Mouse (Mus musculus): ENCODE measurements around the gene Gm11146.

Gene Gm11146

DNA sequence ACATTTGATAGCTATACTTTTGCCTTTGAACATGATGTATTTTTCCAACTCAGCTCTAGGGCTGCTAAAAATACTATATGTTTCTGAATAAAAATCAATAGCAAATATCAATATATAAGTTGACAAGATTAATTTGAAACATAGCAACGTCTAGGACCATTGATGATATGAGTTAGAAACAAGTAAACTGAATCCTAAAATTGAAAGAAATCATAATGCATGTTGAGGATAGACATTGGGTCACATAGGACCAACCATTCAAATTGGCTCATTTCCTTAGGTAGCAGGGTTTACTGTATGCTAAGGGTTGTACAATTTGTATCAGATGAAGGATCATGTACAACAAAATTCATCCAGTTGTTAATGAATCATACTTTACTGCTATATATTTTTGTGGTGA lies at the start of gene Gm11146:
Gene Gm11146 (minus strand): TSS at position 101 of the 400 bp plus-strand sequence.
- DNase-seq = no peak

- no peak for DNase-seq
These were observed 48.7 kb upstream of the Gm11146 start for GRCm38 (mm10) chr16:77650596-77650995.

GRCm38 (mm10) chr16:77649006-77649405 lies 47.1 kb upstream of the Gm11146 start:
- no peak for DNase-seq

- no peak for DNase-seq
These were observed 46.3 kb upstream of the Gm11146 start for GRCm38 (mm10) chr16:77648181-77648580.

DNA sequence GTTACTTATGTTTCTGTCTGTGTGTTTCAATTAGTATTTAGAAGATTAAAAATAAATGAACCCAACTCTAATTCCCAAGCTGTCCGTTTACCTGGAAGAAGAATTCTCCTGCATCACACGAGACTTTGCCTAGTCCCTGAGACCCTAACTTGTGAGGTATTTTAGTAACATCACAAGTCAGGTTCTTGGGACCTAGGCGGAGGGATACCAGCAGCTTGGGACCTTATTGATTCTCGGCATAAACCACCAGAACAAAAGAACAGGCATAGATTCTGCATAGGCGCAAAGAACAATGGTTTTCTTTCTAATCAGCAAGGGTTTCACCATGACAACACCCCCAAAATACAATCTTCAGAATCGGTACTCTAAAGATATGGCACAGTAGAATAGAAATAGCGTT lies 44.3 kb upstream of the Gm11146 start:
- no peak for DNase-seq

- no peak for DNase-seq
These were observed 43.1 kb upstream of the Gm11146 start for GRCm38 (mm10) chr16:77644976-77645375.

DNA sequence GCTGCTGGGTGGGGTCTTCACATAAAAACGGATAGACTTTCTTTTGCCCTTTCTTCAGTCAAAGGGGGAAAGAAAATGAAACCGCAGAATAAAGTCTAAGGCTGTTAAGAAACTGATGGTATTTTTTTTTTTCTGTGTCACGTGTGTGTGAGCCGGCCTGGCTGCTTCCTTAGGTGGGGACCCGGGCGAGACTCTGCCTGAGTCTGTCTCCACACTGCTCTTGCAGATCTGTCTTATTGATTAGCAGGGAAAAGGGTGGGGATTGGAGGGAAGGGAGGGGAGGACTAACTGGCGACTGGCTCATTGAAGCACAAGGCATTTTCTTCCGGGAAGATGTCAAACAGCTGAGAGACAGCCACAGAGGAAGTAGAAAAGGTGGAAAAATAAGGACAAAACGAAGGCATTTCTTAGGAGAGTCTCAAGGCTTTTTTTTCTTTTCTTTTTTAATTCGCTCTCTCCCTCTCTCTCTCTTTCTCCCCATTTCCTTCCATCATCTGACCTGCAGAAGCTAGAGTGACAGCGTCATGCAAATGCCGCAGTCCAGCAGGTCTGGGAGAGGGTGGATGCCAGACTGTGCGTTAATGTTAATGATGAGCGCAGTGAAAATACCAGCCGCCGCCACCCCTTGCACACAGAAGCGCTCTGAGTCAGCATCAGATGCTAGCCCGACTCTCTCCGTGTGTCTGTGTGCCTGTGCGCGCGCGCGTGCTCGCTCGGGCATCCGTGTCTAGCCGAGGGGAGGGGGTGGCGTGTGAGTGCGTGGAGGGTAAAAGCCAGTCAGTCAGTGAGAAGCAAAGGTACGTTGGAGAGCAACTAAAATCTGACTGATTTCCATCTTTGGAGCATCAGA lies 42.2 kb upstream of the Gm11146 start:
- DNase-seq = peak; percentile 92

- DNase-seq = peak; percentile 78
These were observed 41.4 kb upstream of the Gm11146 start for GRCm38 (mm10) chr16:77643036-77643870.

- no peak for DNase-seq
These were observed 34.6 kb upstream of the Gm11146 start for GRCm38 (mm10) chr16:77636497-77636896.

GRCm38 (mm10) chr16:77632315-77632881 lies 30.5 kb upstream of the Gm11146 start:
- no peak for DNase-seq

DNA sequence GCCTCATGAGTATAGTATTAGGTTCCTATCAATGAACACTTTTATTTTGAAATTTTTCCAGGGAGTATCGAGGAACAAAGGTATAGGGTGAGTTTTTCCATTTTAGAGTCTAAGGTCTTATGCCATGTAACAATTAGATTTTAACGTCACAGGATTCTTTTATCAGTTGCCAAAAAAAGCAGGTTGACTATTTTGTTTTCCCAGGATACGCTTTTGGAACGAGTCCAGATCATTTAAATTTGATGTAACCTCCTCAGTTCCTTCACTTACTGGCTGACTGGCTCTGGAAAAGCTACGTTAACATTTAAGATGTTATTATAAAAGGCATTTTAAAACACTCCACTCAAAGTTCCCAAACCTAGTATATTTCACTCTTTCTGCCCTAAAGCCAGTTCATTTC lies 20.8 kb upstream of the Gm11146 start:
- DNase-seq = no peak

DNA sequence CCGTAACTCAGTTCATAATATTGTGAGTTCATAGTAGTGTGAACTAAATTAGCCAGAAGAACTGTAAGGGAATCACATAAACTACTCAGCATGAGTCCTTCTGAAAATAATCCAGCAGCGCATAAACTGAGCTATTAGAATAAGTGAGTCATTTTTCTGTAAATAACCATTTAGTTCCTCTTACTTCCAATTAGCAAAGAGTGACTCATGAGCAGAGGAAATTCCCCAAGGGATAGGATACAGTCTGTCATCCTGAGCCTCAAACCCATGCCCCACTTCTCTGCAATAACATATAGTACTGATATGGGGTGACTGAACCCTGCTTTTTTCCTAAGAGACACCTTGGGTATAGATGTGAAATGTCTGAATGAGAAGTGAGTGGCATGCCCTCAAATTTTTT lies 687 bp upstream of the Gm11146 start:
- no peak for DNase-seq

GRCm38 (mm10) chr16:77598787-77599186 lies 3.1 kb downstream of the Gm11146 start:
- no peak for DNase-seq

DNA sequence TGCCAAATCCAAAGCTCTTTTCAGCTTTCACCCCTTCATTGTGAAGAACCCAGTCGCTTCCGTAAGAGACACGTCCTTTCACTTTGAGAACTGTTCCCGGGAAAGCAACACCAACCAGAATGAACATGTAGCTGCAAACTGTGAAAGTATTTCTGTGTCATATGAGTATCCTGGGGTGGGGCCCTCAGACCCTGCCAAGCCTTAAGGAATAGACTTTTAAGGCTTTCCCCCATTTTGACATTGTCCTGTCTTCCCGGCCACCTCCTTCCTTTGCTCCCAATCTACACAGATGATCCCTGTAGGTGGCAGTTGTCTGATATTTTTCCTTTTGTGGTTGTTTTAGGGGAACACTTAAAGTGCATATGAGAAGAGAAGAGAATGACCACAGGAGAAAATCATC lies 5.3 kb downstream of the Gm11146 start:
- DNase-seq = peak; percentile 42

DNA sequence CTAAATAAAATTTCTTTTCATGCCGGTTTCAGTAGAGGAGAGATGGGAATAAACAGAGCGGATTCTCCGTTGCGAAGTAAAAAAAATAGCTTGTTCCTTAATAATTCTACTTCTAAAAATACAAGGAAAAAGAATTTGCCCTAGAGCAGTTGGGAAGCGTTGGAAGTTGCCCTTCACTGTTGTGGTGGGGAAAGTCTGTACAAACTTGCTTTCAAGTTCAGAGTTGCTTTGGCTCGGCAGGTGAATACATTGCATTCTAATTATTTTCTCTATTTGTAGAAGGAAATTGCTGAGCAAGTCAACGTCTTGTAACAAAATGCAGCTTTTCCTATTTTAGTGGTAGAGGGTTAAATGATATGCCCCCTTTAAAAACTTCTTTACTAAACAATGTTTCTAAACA lies 6.2 kb downstream of the Gm11146 start:
- no peak for DNase-seq

DNA sequence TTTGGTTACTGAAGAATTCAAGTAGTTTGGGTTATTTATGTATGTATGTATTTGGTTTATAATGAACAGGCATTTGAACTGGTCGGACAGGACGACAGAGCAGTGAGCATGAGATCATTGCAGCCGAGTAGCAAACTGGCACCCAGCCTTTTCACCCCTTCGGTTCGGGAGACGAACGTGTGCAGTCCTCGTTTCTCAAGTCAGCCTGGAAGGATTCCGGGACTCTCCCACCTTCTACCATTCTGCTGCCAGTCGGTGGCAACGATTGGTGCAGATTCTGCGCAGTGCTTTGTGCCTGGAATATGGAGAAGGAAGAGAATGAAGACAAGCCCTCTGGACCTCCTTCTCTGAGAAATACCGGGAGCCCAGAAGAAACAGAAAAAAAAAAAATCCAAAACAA lies 7.3 kb downstream of the Gm11146 start:
- DNase-seq = peak; percentile 94

DNA sequence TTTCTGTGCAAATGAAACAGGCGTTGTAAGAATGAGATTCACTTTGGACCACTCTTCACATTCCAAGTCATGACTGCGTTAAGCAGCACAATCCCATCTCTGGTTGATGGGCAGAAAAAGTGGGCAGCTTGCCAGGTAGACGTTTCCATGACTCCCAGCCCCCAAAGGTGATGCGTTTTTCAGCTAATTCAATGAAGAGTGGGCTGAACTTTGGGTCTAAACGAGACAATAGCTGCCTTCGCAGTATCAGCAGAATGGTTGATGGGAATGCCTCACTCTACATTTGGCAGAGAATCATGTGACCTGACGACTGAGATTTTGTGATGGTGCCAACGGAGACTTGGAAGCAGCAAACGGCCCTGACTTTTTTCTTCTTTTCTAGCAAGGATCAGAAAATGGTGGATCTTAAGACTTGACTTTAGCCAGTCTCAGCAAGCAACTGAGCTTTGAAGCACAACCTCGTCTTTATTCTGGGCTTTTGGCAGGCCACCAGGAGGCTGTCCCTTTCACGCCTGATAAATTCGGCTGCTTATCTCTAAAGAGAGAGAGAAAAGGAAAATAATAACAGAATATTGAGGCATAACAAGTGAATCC lies 8.0 kb downstream of the Gm11146 start:
- DNase-seq = peak; percentile 86

DNA sequence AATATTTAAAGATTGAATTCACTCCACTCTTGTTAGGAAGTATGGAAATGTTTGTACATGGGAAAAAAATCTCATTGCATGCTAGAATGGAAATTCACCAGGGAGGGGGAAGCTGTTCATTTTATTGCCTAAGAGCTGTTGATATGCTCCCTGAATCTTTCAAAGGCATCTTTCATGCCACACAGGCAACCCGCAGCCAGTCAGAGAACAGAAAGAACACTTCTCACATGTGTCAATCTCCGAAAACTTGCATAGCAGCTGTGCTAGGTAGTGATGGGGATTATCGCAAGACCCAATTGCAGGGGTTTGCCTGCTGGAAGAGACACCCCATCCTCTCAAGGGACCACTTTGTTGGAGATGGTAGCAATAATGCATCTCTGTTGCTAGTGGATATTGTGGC lies 8.9 kb downstream of the Gm11146 start:
- DNase-seq = peak; percentile 21

GRCm38 (mm10) chr16:77573036-77573435 lies 28.9 kb downstream of the Gm11146 start:
- no peak for DNase-seq

GRCm38 (mm10) chr16:77569457-77569856 lies 32.4 kb downstream of the Gm11146 start:
- DNase-seq = no peak

- DNase-seq = no peak
These were observed 33.5 kb downstream of the Gm11146 start for GRCm38 (mm10) chr16:77568384-77568783.

DNA sequence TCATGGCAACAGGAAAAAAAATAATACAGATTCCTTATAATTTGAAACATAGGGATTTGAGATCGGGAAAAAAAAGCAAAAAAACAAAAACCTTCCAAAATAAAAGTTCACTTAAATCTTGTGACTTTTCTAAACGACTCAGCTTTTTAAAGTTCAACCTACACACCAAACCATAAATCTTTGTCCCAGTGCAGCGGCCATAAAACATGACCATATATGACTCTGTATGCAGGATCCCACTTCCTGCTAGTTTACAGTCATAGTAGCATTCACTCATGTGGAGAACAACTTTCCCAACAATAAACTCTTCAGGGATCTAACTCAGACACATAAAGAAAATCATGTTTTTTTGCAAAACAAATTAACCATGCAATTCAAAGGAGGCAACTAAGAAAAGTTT lies 39.0 kb downstream of the Gm11146 start:
- DNase-seq = no peak

DNA sequence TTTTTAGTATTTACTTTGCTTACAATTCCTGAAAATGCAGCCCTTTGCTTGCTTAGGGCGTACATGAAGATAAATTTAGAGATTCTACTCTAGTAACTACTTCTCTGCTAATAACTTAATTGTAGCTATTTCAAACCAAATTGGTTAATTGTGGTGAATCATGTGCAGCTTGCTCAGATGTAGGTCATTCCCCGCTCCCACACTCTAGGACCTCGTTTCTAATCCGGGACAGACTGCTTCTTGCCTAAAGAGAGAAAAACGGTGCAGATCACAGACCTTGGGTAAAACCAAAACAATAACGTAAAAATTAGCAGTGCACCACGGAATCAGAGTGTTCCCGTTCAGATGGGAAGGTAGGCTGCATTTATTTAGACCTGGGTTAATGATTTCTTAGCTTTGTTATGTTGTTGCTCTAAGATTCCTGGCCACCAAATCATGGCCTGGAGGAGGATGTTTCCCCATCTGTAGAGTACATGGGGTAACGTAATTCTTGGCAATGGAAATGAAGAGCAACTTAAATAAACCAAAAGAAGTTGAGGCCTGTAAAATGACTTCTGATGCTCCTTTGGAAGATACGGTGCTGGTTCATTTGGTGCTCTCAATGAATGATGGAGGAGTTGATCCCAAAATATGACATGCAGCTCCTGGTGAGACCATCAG lies 45.3 kb downstream of the Gm11146 start:
- DNase-seq = no peak
